Mouse (Mus musculus): Measurements from ENCODE around the gene Lrrc18. TPM values are rescaled to one million over a fixed set of nuclear protein-coding genes. Genes with fewer than 3 reads are reported as not detected.

Lrrc18 gene
- polyA plus RNA-seq, 1 experiment from 2014 or later: 0.35 TPM

GRCm38 (mm10) chr14:33019606-33020005, 28.4 kb downstream of the Lrrc18 start:
- Histone ChIP-seq H3K27ac (ENCODE audit: low read depth, low read length) (no peak overlapping the region), H3K9me3 (ENCODE audit: control insufficient read depth, low read length) (no peaks in the 10 kb centered on the region), H3K36me3 (ENCODE audit: control insufficient read depth, insufficient read depth, low read length) (no peaks in the 10 kb centered on the region), H3K27me3 (ENCODE audit: control insufficient read depth, insufficient read depth, low read length) (no peaks in the 10 kb centered on the region), H3K4me1 (replicated peaks; ENCODE audit: control insufficient read depth, insufficient read depth, low read length) (no peaks in the 10 kb centered on the region), H3K9ac (ENCODE audit: low read length) (no peak overlapping the region), H3K4me2 (ENCODE audit: low read depth, low read length, severe bottlenecking) (no peak overlapping the region), H3K4me3 (ENCODE audit: low read depth, low read length) (no peak overlapping the region)
- ATAC-seq (replicated peaks; ENCODE audit: low FRiP score): no peak
- WGBS: 71% methylated on average over 5 of the region's 5 CpGs
- no peak for DNase-seq (ENCODE audit: low spot score)

- 70% methylated on average over 3 of the region's 3 CpGs for whole genome bisulfite sequencing
- Histone ChIP-seq H3K27ac (ENCODE audit: low read depth, low read length) (no peak overlapping the region), H3K4me2 (ENCODE audit: low read depth, low read length, severe bottlenecking) (no peak overlapping the region), H3K4me3 (ENCODE audit: low read depth, low read length) (no peak overlapping the region), H3K9me3 (ENCODE audit: control insufficient read depth, low read length) (no peaks in the 10 kb centered on the region), H3K4me1 (replicated peaks; ENCODE audit: control insufficient read depth, insufficient read depth, low read length) (no peaks in the 10 kb centered on the region), H3K36me3 (ENCODE audit: control insufficient read depth, insufficient read depth, low read length) (no peaks in the 10 kb centered on the region), H3K9ac (ENCODE audit: low read length) (no peak overlapping the region), H3K27me3 (ENCODE audit: control insufficient read depth, insufficient read depth, low read length) (no peaks in the 10 kb centered on the region)
- DNase-seq (ENCODE audit: low spot score): no peak
- no peak for ATAC-seq (replicated peaks; ENCODE audit: low FRiP score)
Measured at GRCm38 (mm10) chr14:33030849-33031248, 39.7 kb downstream of the Lrrc18 start.

- ATAC-seq (replicated peaks; ENCODE audit: low FRiP score): no peak
- no peaks in the 10 kb centered on the region for H3K9me3 ChIP-seq (ENCODE audit: control insufficient read depth, low read length)
- no peaks in the 10 kb centered on the region for H3K27me3 ChIP-seq (ENCODE audit: control insufficient read depth, insufficient read depth, low read length)
- peak; percentile 70 for DNase-seq (ENCODE audit: low spot score)
- H3K9ac ChIP-seq (ENCODE audit: low read length): no peak overlapping the region
- no peak overlapping the region for H3K27ac ChIP-seq (ENCODE audit: low read depth, low read length)
- no peak overlapping the region for H3K4me3 ChIP-seq (ENCODE audit: low read depth, low read length)
- 38% methylated on average over 6 of the region's 6 CpGs for WGBS
- no peaks in the 10 kb centered on the region for H3K4me1 ChIP-seq (replicated peaks; ENCODE audit: control insufficient read depth, insufficient read depth, low read length)
- H3K36me3 ChIP-seq (ENCODE audit: control insufficient read depth, insufficient read depth, low read length): no peaks in the 10 kb centered on the region
- no peak overlapping the region for H3K4me2 ChIP-seq (ENCODE audit: low read depth, low read length, severe bottlenecking)
Measured at GRCm38 (mm10) chr14:33033424-33033823, 42.2 kb downstream of the Lrrc18 start.

- Histone ChIP-seq H3K4me2 (ENCODE audit: low read depth, low read length, severe bottlenecking) (no peak overlapping the region), H3K9me3 (ENCODE audit: control insufficient read depth, low read length) (no peaks in the 10 kb centered on the region), H3K9ac (ENCODE audit: low read length) (no peak overlapping the region), H3K27me3 (ENCODE audit: control insufficient read depth, insufficient read depth, low read length) (no peaks in the 10 kb centered on the region), H3K27ac (ENCODE audit: low read depth, low read length) (no peak overlapping the region), H3K4me3 (ENCODE audit: low read depth, low read length) (no peak overlapping the region), H3K36me3 (ENCODE audit: control insufficient read depth, insufficient read depth, low read length) (no peaks in the 10 kb centered on the region), H3K4me1 (replicated peaks; ENCODE audit: control insufficient read depth, insufficient read depth, low read length) (no peaks in the 10 kb centered on the region)
- DNase-seq (ENCODE audit: low spot score) (no peak), ATAC-seq (replicated peaks; ENCODE audit: low FRiP score) (no peak)
- 73% methylated on average over 5 of the region's 5 CpGs for WGBS
Measured at GRCm38 (mm10) chr14:33035386-33035785, 44.2 kb downstream of the Lrrc18 start.

GRCm38 (mm10) chr14:33036811-33037210, 45.6 kb downstream of the Lrrc18 start:
- no peak overlapping the region for H3K4me2 ChIP-seq (ENCODE audit: low read depth, low read length, severe bottlenecking)
- H3K9me3 ChIP-seq (ENCODE audit: control insufficient read depth, low read length): no peaks in the 10 kb centered on the region
- H3K9ac ChIP-seq (ENCODE audit: low read length): no peak overlapping the region
- H3K27me3 ChIP-seq (ENCODE audit: control insufficient read depth, insufficient read depth, low read length): no peaks in the 10 kb centered on the region
- DNase-seq (ENCODE audit: low spot score) (no peak), ATAC-seq (replicated peaks; ENCODE audit: low FRiP score) (no peak)
- WGBS: 43% methylated on average over 3 of the region's 3 CpGs
- no peaks in the 10 kb centered on the region for H3K36me3 ChIP-seq (ENCODE audit: control insufficient read depth, insufficient read depth, low read length)
- no peaks in the 10 kb centered on the region for H3K4me1 ChIP-seq (replicated peaks; ENCODE audit: control insufficient read depth, insufficient read depth, low read length)
- H3K27ac ChIP-seq (ENCODE audit: low read depth, low read length): no peak overlapping the region
- H3K4me3 ChIP-seq (ENCODE audit: low read depth, low read length): no peak overlapping the region

- no peak overlapping the region for H3K27ac ChIP-seq (ENCODE audit: low read depth, low read length)
- 92% methylated on average over 3 of the region's 3 CpGs for WGBS
- H3K9ac ChIP-seq (ENCODE audit: low read length): no peak overlapping the region
- H3K4me2 ChIP-seq (ENCODE audit: low read depth, low read length, severe bottlenecking): no peak overlapping the region
- ATAC-seq (replicated peaks; ENCODE audit: low FRiP score) (no peak), DNase-seq (ENCODE audit: low spot score) (no peak)
- H3K4me3 ChIP-seq (ENCODE audit: low read depth, low read length): no peak overlapping the region
- no peaks in the 10 kb centered on the region for H3K4me1 ChIP-seq (replicated peaks; ENCODE audit: control insufficient read depth, insufficient read depth, low read length)
- H3K9me3 ChIP-seq (ENCODE audit: control insufficient read depth, low read length): no peaks in the 10 kb centered on the region
- no peaks in the 10 kb centered on the region for H3K27me3 ChIP-seq (ENCODE audit: control insufficient read depth, insufficient read depth, low read length)
- no peaks in the 10 kb centered on the region for H3K36me3 ChIP-seq (ENCODE audit: control insufficient read depth, insufficient read depth, low read length)
Measured at GRCm38 (mm10) chr14:33045217-33045616, 54.0 kb downstream of the Lrrc18 start.

GRCm38 (mm10) chr14:33053441-33053840, 62.3 kb downstream of the Lrrc18 start:
- no peak overlapping the region for H3K4me2 ChIP-seq (ENCODE audit: low read depth, low read length, severe bottlenecking)
- H3K9ac ChIP-seq (ENCODE audit: low read length): no peak overlapping the region
- no peaks in the 10 kb centered on the region for H3K36me3 ChIP-seq (ENCODE audit: control insufficient read depth, insufficient read depth, low read length)
- DNase-seq (ENCODE audit: low spot score): no peak
- 50% methylated on average over 8 of the region's 8 CpGs for WGBS
- no peaks in the 10 kb centered on the region for H3K27me3 ChIP-seq (ENCODE audit: control insufficient read depth, insufficient read depth, low read length)
- H3K4me1 ChIP-seq (replicated peaks; ENCODE audit: control insufficient read depth, insufficient read depth, low read length): peaks cover 5% of the 10 kb centered on the region; the same call in 1 of the 2 replicates
- H3K27ac ChIP-seq (ENCODE audit: low read depth, low read length): no peak overlapping the region
- H3K4me3 ChIP-seq (ENCODE audit: low read depth, low read length): no peak overlapping the region
- no peaks in the 10 kb centered on the region for H3K9me3 ChIP-seq (ENCODE audit: control insufficient read depth, low read length)
- no peak for ATAC-seq (replicated peaks; ENCODE audit: low FRiP score)

- ATAC-seq (replicated peaks; ENCODE audit: low FRiP score) (no peak), DNase-seq (ENCODE audit: low spot score) (no peak)
- H3K36me3 ChIP-seq (ENCODE audit: control insufficient read depth, insufficient read depth, low read length): no peaks in the 10 kb centered on the region
- no peak overlapping the region for H3K9ac ChIP-seq (ENCODE audit: low read length)
- 0 out of 2 replicates have a peak, but pooled peaks cover under 1% of the 10 kb centered on the region for H3K4me1 ChIP-seq (replicated peaks; ENCODE audit: control insufficient read depth, insufficient read depth, low read length)
- H3K27me3 ChIP-seq (ENCODE audit: control insufficient read depth, insufficient read depth, low read length): no peaks in the 10 kb centered on the region
- no peak overlapping the region for H3K4me3 ChIP-seq (ENCODE audit: low read depth, low read length)
- H3K27ac ChIP-seq (ENCODE audit: low read depth, low read length): no peak overlapping the region
- H3K4me2 ChIP-seq (ENCODE audit: low read depth, low read length, severe bottlenecking): no peak overlapping the region
- WGBS: 91% methylated on average over 7 of the region's 7 CpGs
- H3K9me3 ChIP-seq (ENCODE audit: control insufficient read depth, low read length): no peaks in the 10 kb centered on the region
Measured at GRCm38 (mm10) chr14:33058881-33059660, 67.9 kb downstream of the Lrrc18 start.

- Histone ChIP-seq H3K9ac (ENCODE audit: low read length) (no peak overlapping the region), H3K4me1 (replicated peaks; ENCODE audit: control insufficient read depth, insufficient read depth, low read length) (no peaks in the 10 kb centered on the region), H3K36me3 (ENCODE audit: control insufficient read depth, insufficient read depth, low read length) (no peaks in the 10 kb centered on the region), H3K4me3 (ENCODE audit: low read depth, low read length) (no peak overlapping the region), H3K27ac (ENCODE audit: low read depth, low read length) (no peak overlapping the region), H3K27me3 (ENCODE audit: control insufficient read depth, insufficient read depth, low read length) (no peaks in the 10 kb centered on the region), H3K4me2 (ENCODE audit: low read depth, low read length, severe bottlenecking) (no peak overlapping the region), H3K9me3 (ENCODE audit: control insufficient read depth, low read length) (no peaks in the 10 kb centered on the region)
- ATAC-seq (replicated peaks; ENCODE audit: low FRiP score) (no peak), DNase-seq (ENCODE audit: low spot score) (no peak)
- WGBS: 62% methylated on average over 5 of the region's 5 CpGs
Measured at GRCm38 (mm10) chr14:33062996-33063395, 71.8 kb downstream of the Lrrc18 start.
